Mouse (Mus musculus) cerebellum, adult 8-10 months (tissue): ENCODE data around the gene Gm13102.
"Not testable (repeated sequence)": the region's sequence is repeated elsewhere in the genome, so short reads cannot be mapped to it uniquely, and the experiment has no call there.

Source experiments
- DNase-seq: peaks from one replicate; pipeline ENCODE4 v3.0.0; 2022

The Gm13102 gene

DNA sequence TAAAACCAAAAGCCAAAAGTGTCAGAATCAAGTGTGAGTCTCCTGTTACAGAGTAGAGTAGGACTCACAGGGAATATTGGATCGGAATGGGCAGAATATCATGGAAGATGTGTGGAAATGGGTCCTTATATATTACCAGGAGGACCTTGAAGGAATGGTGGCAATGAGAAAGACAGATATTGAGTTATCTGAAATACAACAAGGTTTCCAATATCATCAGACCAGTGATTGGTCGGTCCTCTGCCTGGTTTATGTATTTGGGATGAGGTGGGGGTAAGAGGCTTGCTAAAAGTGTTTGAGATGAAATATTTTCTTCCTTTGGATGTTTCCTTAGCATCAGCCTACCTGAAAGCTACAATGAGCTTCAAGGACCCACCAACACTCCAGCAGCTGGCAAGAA lies at the start of gene Gm13102:
TSS of gene Gm13102 (plus strand) at position 301 of the 400 bp plus-strand sequence.
- not testable (repeated sequence) for DNase-seq

DNA sequence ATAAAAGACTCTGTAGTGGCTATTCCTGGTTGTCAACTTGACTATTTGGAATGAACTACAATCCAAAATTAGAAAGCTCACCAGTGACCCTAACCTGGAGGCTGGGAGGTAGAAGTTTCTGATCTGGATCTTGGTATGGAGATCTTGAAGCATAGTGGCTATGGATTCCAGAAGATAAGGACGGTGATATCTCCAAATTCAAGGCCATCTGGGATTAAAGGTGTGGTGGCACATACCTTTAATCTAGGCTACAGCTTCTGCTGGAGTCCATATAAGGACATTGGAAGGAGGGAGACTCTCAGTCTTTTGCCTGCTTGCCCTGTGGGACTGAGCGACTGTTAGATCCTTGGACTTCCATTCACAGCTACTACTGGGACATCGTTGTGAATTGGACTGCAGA lies 47.4 kb upstream of the Gm13102 start, which contains the start of gene Pramel4:
TSS of gene Pramel4 (plus strand) at position 301 of the 400 bp plus-strand sequence.
- not testable (repeated sequence) for DNase-seq
